Mouse (Mus musculus): ENCODE results near the gene Chl1. TPM values are rescaled to one million over a fixed set of nuclear protein-coding genes. Genes with fewer than 3 reads are reported as not detected.

Chl1 gene
- polyA plus RNA-seq, 1 experiment from 2014 or later, result 7.1 TPM

DNA sequence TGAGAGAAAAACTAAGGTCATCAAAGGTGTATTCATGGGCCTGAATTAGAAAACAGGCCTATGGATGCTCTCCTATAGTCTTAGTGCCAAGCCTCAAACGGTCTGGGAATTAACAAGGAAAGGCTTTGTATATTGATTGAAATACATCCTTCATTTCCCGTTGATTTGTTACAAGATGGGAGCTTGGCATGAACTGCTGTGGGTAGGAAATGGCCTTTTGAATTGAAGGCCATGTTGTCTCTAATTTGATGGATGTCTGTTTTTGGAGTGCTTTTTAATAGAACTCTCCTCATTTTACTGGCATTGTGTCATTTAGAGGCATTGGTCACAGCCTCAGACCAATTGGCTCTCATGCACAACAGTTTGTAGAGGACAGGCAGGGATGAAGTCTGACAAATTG, 49.0 kb downstream of the Chl1 start:
- H3K4me1 ChIP-seq (ENCODE audit: control insufficient read depth, insufficient read depth, low read length), result no peaks in the 10 kb centered on the region

DNA sequence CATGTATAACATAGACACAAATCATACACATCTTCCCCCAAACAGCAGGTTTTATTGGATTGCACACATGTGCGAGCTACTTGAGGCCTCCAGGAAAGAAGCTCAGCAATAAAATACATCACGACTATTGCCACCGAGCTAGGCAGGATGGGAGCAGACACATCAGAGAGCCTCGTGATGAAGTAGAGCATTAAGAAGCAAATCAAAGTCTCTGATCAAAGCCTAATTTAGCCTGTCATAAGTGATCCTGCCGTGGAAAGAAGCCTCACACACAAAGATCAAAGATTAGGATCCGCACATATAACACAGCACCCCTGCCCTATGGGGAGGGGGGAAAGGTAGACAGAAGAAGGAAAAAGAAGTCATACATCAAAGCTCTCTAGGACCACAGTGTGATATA, 54.4 kb downstream of the Chl1 start:
- no peak overlapping the region for H3K27ac ChIP-seq (ENCODE audit: low read depth, low read length)
- no peaks in the 10 kb centered on the region for H3K36me3 ChIP-seq (ENCODE audit: control insufficient read depth, insufficient read depth, low read length)
- H3K4me1 ChIP-seq (ENCODE audit: control insufficient read depth, insufficient read depth, low read length), result peaks cover 4% of the 10 kb centered on the region; the same call in 1 of the 2 replicates
- H3K27me3 ChIP-seq (ENCODE audit: control insufficient read depth, insufficient read depth, low read length), result no peaks in the 10 kb centered on the region
- no peaks in the 10 kb centered on the region for H3K9me3 ChIP-seq (ENCODE audit: control insufficient read depth, low read length)
- no peak overlapping the region for H3K4me3 ChIP-seq (ENCODE audit: low read depth, low read length)
- DNase-seq (ENCODE audit: low spot score, missing footprints) (peak; percentile 69), ATAC-seq (ENCODE audit: low FRiP score) (no peak)
- WGBS, result 61% methylated on average over 6 of the region's 6 CpGs
- no peak overlapping the region for H3K9ac ChIP-seq (ENCODE audit: low read length)
- H3K4me2 ChIP-seq, result no peak overlapping the region

More for the DNA sequence above, 49.0 kb downstream of the Chl1 start:
- no peak overlapping the region for H3K4me3 ChIP-seq (ENCODE audit: low read depth, low read length)
- H3K9me3 ChIP-seq (ENCODE audit: control insufficient read depth, low read length), result no peaks in the 10 kb centered on the region
- no peaks in the 10 kb centered on the region for H3K36me3 ChIP-seq (ENCODE audit: control insufficient read depth, insufficient read depth, low read length)
- H3K27ac ChIP-seq (ENCODE audit: low read depth, low read length), result no peak overlapping the region
- H3K9ac ChIP-seq (ENCODE audit: low read length), result no peak overlapping the region
- no peak for DNase-seq (ENCODE audit: low spot score, missing footprints)
- H3K27me3 ChIP-seq (ENCODE audit: control insufficient read depth, insufficient read depth, low read length), result no peaks in the 10 kb centered on the region
- no peak for ATAC-seq (ENCODE audit: low FRiP score)
- 79% methylated on average over 2 of the region's 2 CpGs for WGBS
- no peak overlapping the region for H3K4me2 ChIP-seq

- ATAC-seq (ENCODE audit: low FRiP score) (peak; percentile 51; the same call in 1 of the 2 replicates), DNase-seq (ENCODE audit: low spot score, missing footprints) (peak; percentile 82)
- Histone ChIP-seq H3K27me3 (ENCODE audit: control insufficient read depth, insufficient read depth, low read length) (no peaks in the 10 kb centered on the region), H3K4me2 (no peak overlapping the region), H3K27ac (ENCODE audit: low read depth, low read length) (no peak overlapping the region), H3K9ac (ENCODE audit: low read length) (no peak overlapping the region), H3K4me1 (ENCODE audit: control insufficient read depth, insufficient read depth, low read length) (peaks cover 4% of the 10 kb centered on the region; the same call in 1 of the 2 replicates), H3K4me3 (ENCODE audit: low read depth, low read length) (no peak overlapping the region), H3K36me3 (ENCODE audit: control insufficient read depth, insufficient read depth, low read length) (no peaks in the 10 kb centered on the region), H3K9me3 (ENCODE audit: control insufficient read depth, low read length) (no peaks in the 10 kb centered on the region)
- WGBS, result 19% methylated on average over 2 of the region's 2 CpGs
Observed at GRCm38 (mm10) chr6:103567247-103567646, 56.9 kb downstream of the Chl1 start.

DNA sequence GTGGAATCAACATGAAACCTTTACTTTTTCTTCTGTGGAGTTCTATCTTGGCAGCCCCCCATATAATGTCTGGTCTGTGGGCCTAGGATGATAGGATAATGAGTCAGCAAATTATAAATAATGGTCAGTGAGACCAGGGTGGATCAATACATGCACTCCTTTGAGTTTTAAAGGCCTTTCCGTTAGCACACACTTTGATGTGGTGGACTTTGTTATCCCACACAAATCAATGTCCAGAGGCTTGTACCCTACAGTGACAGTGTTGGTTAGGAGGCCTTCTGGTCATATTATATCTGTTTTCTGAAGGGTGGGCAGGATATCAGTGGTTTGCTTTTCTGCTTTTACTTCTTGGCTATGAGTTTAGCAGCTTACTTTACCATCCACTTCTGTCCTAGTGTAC, 62.3 kb downstream of the Chl1 start:
- no peaks in the 10 kb centered on the region for H3K27me3 ChIP-seq (ENCODE audit: control insufficient read depth, insufficient read depth, low read length)
- no peaks in the 10 kb centered on the region for H3K9me3 ChIP-seq (ENCODE audit: control insufficient read depth, low read length)
- ATAC-seq (ENCODE audit: low FRiP score) (no peak), DNase-seq (ENCODE audit: low spot score, missing footprints) (no peak)
- no peak overlapping the region for H3K9ac ChIP-seq (ENCODE audit: low read length)
- H3K4me2 ChIP-seq, result no peak overlapping the region
- no peak overlapping the region for H3K27ac ChIP-seq (ENCODE audit: low read depth, low read length)
- H3K4me1 ChIP-seq (ENCODE audit: control insufficient read depth, insufficient read depth, low read length), result no peaks in the 10 kb centered on the region
- no peak overlapping the region for H3K4me3 ChIP-seq (ENCODE audit: low read depth, low read length)
- 93% methylated on average over 1 of the region's 1 CpGs for WGBS
- H3K36me3 ChIP-seq (ENCODE audit: control insufficient read depth, insufficient read depth, low read length), result no peaks in the 10 kb centered on the region

- no peak for ATAC-seq (ENCODE audit: low FRiP score)
- 86% methylated on average over 1 of the region's 1 CpGs for WGBS
Observed at GRCm38 (mm10) chr6:103584224-103584623, 73.8 kb downstream of the Chl1 start.

GRCm38 (mm10) chr6:103585667-103586066, 75.3 kb downstream of the Chl1 start:
- WGBS, result 65% methylated on average over 1 of the region's 1 CpGs
- no peak overlapping the region for H3K9ac ChIP-seq (ENCODE audit: low read length)
- no peak overlapping the region for H3K4me3 ChIP-seq (ENCODE audit: low read depth, low read length)
- ATAC-seq (ENCODE audit: low FRiP score) (0 out of 2 replicates have a peak, but pooled peaks have one; percentile 35), DNase-seq (ENCODE audit: low spot score, missing footprints) (no peak)
- H3K36me3 ChIP-seq (ENCODE audit: control insufficient read depth, insufficient read depth, low read length), result no peaks in the 10 kb centered on the region
- H3K27me3 ChIP-seq (ENCODE audit: control insufficient read depth, insufficient read depth, low read length), result no peaks in the 10 kb centered on the region
- no peak overlapping the region for H3K4me2 ChIP-seq
- no peaks in the 10 kb centered on the region for H3K4me1 ChIP-seq (ENCODE audit: control insufficient read depth, insufficient read depth, low read length)
- no peaks in the 10 kb centered on the region; the same call in 1 of the 2 replicates for H3K9me3 ChIP-seq (ENCODE audit: control insufficient read depth, low read length)
- no peak overlapping the region for H3K27ac ChIP-seq (ENCODE audit: low read depth, low read length)

More at GRCm38 (mm10) chr6:103584224-103584623, 73.8 kb downstream of the Chl1 start:
- no peak for DNase-seq (ENCODE audit: low spot score, missing footprints)
- no peak overlapping the region for H3K9ac ChIP-seq (ENCODE audit: low read length)
- H3K9me3 ChIP-seq (ENCODE audit: control insufficient read depth, low read length), result no peaks in the 10 kb centered on the region; the same call in 1 of the 2 replicates
- no peaks in the 10 kb centered on the region for H3K27me3 ChIP-seq (ENCODE audit: control insufficient read depth, insufficient read depth, low read length)
- H3K36me3 ChIP-seq (ENCODE audit: control insufficient read depth, insufficient read depth, low read length), result no peaks in the 10 kb centered on the region
- no peak overlapping the region for H3K27ac ChIP-seq (ENCODE audit: low read depth, low read length)
- H3K4me2 ChIP-seq, result no peak overlapping the region
- H3K4me1 ChIP-seq (ENCODE audit: control insufficient read depth, insufficient read depth, low read length), result no peaks in the 10 kb centered on the region
- no peak overlapping the region for H3K4me3 ChIP-seq (ENCODE audit: low read depth, low read length)

- ATAC-seq (ENCODE audit: low FRiP score), result no peak
- no peak overlapping the region for H3K4me3 ChIP-seq (ENCODE audit: low read depth, low read length)
- no peaks in the 10 kb centered on the region for H3K4me1 ChIP-seq (ENCODE audit: control insufficient read depth, insufficient read depth, low read length)
- no peak overlapping the region for H3K27ac ChIP-seq (ENCODE audit: low read depth, low read length)
- H3K27me3 ChIP-seq (ENCODE audit: control insufficient read depth, insufficient read depth, low read length), result no peaks in the 10 kb centered on the region
- no peaks in the 10 kb centered on the region for H3K36me3 ChIP-seq (ENCODE audit: control insufficient read depth, insufficient read depth, low read length)
- 80% methylated on average over 1 of the region's 1 CpGs for WGBS
- H3K4me2 ChIP-seq, result no peak overlapping the region
- no peak overlapping the region for H3K9ac ChIP-seq (ENCODE audit: low read length)
- no peak for DNase-seq (ENCODE audit: low spot score, missing footprints)
- no peaks in the 10 kb centered on the region; the same call in 1 of the 2 replicates for H3K9me3 ChIP-seq (ENCODE audit: control insufficient read depth, low read length)
Observed at GRCm38 (mm10) chr6:103586081-103586480, 75.7 kb downstream of the Chl1 start.

- no peak for ATAC-seq (ENCODE audit: low FRiP score)
Observed at GRCm38 (mm10) chr6:103602070-103602469, 91.7 kb downstream of the Chl1 start.

GRCm38 (mm10) chr6:103610656-103611055, 100.3 kb downstream of the Chl1 start:
- Histone ChIP-seq H3K9me3 (ENCODE audit: control insufficient read depth, low read length) (no peaks in the 10 kb centered on the region), H3K36me3 (ENCODE audit: control insufficient read depth, insufficient read depth, low read length) (no peaks in the 10 kb centered on the region), H3K27me3 (ENCODE audit: control insufficient read depth, insufficient read depth, low read length) (no peaks in the 10 kb centered on the region), H3K4me2 (no peak overlapping the region), H3K4me3 (ENCODE audit: low read depth, low read length) (no peak overlapping the region), H3K4me1 (ENCODE audit: control insufficient read depth, insufficient read depth, low read length) (no peaks in the 10 kb centered on the region), H3K27ac (ENCODE audit: low read depth, low read length) (no peak overlapping the region), H3K9ac (ENCODE audit: low read length) (no peak overlapping the region)
- 90% methylated on average over 3 of the region's 3 CpGs for WGBS
- DNase-seq (ENCODE audit: low spot score, missing footprints), result peak; percentile 59
- no peak for ATAC-seq (ENCODE audit: low FRiP score)

More at GRCm38 (mm10) chr6:103602070-103602469, 91.7 kb downstream of the Chl1 start:
- Histone ChIP-seq H3K4me3 (ENCODE audit: low read depth, low read length) (no peak overlapping the region), H3K4me1 (ENCODE audit: control insufficient read depth, insufficient read depth, low read length) (no peaks in the 10 kb centered on the region), H3K4me2 (no peak overlapping the region), H3K9ac (ENCODE audit: low read length) (no peak overlapping the region), H3K27ac (ENCODE audit: low read depth, low read length) (no peak overlapping the region), H3K9me3 (ENCODE audit: control insufficient read depth, low read length) (no peaks in the 10 kb centered on the region), H3K36me3 (ENCODE audit: control insufficient read depth, insufficient read depth, low read length) (no peaks in the 10 kb centered on the region), H3K27me3 (ENCODE audit: control insufficient read depth, insufficient read depth, low read length) (no peaks in the 10 kb centered on the region)
- DNase-seq (ENCODE audit: low spot score, missing footprints), result no peak
- WGBS, result 62% methylated on average over 4 of the region's 4 CpGs

All from midbrain, embryonic 11.5 days (tissue).